Mouse (Mus musculus): ENCODE measurements around the gene Agfg1. TPM values are rescaled to one million over a fixed set of nuclear protein-coding genes. Genes with fewer than 3 reads are reported as not detected.

Gene Agfg1
- polyA plus RNA-seq, 1 experiment from 2014 or later, result 44.6 TPM

DNA sequence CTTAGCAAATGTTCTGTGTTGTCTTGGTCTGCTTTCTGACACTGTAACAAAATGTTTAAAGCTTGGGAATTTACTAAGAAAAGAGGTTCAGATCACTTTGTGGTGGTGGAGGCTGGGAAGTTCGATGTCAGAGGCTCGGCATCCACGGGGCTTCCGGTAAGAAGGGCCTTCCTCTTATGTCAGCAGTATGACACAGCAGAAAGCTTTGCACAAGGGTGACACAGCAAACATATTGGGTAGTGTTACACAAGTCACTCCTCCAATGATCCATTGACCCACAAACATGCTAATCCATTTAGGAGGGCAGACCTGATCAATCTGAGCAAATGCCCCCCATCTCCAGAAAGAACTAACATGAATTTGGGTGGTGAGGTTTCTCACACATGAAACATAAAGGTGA is 42.2 kb upstream of the Agfg1 start:
- H3K27ac ChIP-seq (replicated peaks in 1 of 2; ENCODE audit: control insufficient read depth in 1 of 2, insufficient read depth in 1 of 2, low read depth in 2 of 2, low read length in 2 of 2), result no peak overlapping the region
- no peak overlapping the region for H3K9ac ChIP-seq (ENCODE audit: low read length)
- H3K9me3 ChIP-seq (ENCODE audit: control insufficient read depth, low read length), result no peaks in the 10 kb centered on the region
- H3K4me1 ChIP-seq (ENCODE audit: control insufficient read depth in 2 of 2, insufficient read depth in 2 of 2, low read length in 2 of 2), result peaks cover 3 to 6% of the 10 kb centered on the region in 2 experiments; a peak in 2 of 4 replicates
- no peak overlapping the region for H3K4me2 ChIP-seq (ENCODE audit: low read length)
- H3K4me3 ChIP-seq (ENCODE audit: control insufficient read depth in 1 of 2, insufficient read depth in 1 of 2, low read depth in 1 of 2, low read length in 2 of 2), result no peak overlapping the region
- no peaks in the 10 kb centered on the region for H3K36me3 ChIP-seq (ENCODE audit: control insufficient read depth, insufficient read depth, low read length)
- ATAC-seq (ENCODE audit: insufficient number of reproducible peaks, insufficient read depth, low FRiP score, low read depth), result no peak
- 87% methylated on average over 4 of the region's 4 CpGs for WGBS
- no peaks in the 10 kb centered on the region for H3K27me3 ChIP-seq (ENCODE audit: control insufficient read depth, insufficient read depth, low read length)

DNA sequence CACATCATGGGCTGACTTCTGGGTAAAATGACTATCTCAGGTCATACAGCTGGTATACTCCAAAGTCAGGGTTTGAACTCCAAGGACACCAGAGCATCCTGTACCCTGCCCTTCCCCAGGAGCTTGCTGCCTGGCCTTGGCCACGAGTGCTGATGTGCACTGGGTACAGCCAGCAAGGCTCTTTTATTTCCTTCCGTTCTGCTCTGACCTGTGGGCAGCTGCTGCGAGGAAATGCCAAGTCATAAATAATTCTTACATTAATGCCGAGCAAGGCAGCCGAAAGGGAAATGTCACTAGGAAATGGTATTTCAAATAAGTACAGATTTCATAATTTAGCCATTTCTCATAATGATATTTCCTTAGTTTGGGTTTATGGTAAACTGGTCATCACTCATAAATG is 41.0 kb upstream of the Agfg1 start:
- Histone ChIP-seq H3K9me3 (ENCODE audit: control insufficient read depth, low read length) (no peaks in the 10 kb centered on the region), H3K4me3 (ENCODE audit: control insufficient read depth in 1 of 2, insufficient read depth in 1 of 2, low read depth in 1 of 2, low read length in 2 of 2) (no peak overlapping the region), H3K27me3 (ENCODE audit: control insufficient read depth, insufficient read depth, low read length) (no peaks in the 10 kb centered on the region), H3K4me1 (ENCODE audit: control insufficient read depth in 2 of 2, insufficient read depth in 2 of 2, low read length in 2 of 2) (peaks cover 3 to 6% of the 10 kb centered on the region in 2 experiments; a peak in 2 of 4 replicates), H3K36me3 (ENCODE audit: control insufficient read depth, insufficient read depth, low read length) (no peaks in the 10 kb centered on the region), H3K4me2 (ENCODE audit: low read length) (no peak overlapping the region), H3K9ac (ENCODE audit: low read length) (no peak overlapping the region), H3K27ac (replicated peaks in 1 of 2; ENCODE audit: control insufficient read depth in 1 of 2, insufficient read depth in 1 of 2, low read depth in 2 of 2, low read length in 2 of 2) (no peak overlapping the region)
- ATAC-seq (ENCODE audit: insufficient number of reproducible peaks, insufficient read depth, low FRiP score, low read depth), result no peak
- WGBS, result 76% methylated on average over 5 of the region's 5 CpGs

DNA sequence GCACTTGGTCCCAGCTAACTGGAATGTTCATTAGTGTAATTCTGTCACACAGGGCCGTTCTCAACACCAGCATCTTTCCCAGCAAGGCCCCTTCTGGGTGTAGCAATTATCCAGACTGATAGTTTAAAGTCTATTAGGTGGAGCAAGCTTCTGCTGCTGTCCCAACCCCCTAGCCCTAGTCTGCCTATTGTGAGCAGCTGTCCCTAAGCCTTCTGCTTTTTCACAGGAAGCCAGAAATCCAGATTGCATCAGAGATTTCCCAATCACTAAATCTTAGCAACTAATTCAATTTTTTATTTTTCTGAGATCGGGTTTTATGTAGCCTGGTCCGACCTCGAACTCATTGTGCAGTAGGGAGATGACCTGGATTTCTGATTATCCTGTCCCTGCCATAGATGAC is 40.4 kb upstream of the Agfg1 start:
- Histone ChIP-seq H3K4me3 (ENCODE audit: control insufficient read depth in 1 of 2, insufficient read depth in 1 of 2, low read depth in 1 of 2, low read length in 2 of 2) (no peak overlapping the region), H3K27ac (replicated peaks in 1 of 2; ENCODE audit: control insufficient read depth in 1 of 2, insufficient read depth in 1 of 2, low read depth in 2 of 2, low read length in 2 of 2) (no peak overlapping the region), H3K4me2 (ENCODE audit: low read length) (no peak overlapping the region), H3K9me3 (ENCODE audit: control insufficient read depth, low read length) (no peaks in the 10 kb centered on the region), H3K9ac (ENCODE audit: low read length) (no peak overlapping the region), H3K27me3 (ENCODE audit: control insufficient read depth, insufficient read depth, low read length) (no peaks in the 10 kb centered on the region), H3K4me1 (ENCODE audit: control insufficient read depth in 2 of 2, insufficient read depth in 2 of 2, low read length in 2 of 2) (peaks cover 3 to 6% of the 10 kb centered on the region in 2 experiments; a peak in 2 of 4 replicates), H3K36me3 (ENCODE audit: control insufficient read depth, insufficient read depth, low read length) (no peaks in the 10 kb centered on the region)
- no peak for ATAC-seq (ENCODE audit: insufficient number of reproducible peaks, insufficient read depth, low FRiP score, low read depth)
- 81% methylated on average over 4 of the region's 4 CpGs for WGBS

DNA sequence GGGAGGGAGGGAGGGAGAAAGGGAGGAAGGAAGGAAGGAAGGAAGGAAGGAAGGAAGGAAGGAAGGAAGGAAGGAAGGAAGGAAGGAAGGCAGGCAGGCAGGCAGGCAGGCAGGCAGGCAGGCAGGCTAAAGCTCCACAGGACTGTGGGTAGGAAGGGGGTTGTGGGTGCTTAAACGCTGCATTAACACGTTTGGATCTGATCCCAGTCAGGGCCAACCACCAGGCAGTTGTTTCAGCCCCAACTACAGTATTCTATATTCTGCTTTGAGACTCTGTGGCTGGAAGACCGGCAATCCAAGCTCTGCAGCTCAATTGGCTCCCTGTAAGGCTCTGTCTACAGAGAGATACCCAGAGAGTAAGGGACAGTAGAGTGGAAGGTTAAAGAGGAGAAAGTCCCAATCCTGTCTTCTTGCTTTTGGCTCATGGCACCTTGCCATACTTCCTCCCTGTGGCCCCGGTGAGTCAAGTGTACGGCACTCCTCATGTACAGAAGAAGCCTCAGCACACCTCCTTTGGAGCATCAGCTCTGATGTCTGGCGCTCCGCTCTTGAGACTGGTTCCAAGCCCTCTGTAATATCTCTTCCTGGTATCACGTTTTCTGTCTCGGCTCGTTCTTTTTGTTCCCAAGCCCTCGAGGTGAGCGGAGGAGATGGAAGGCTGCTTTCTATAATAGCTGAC is 38.0 kb upstream of the Agfg1 start:
- ATAC-seq (ENCODE audit: insufficient number of reproducible peaks, insufficient read depth, low FRiP score, low read depth), result no peak
- no peaks in the 10 kb centered on the region for H3K27me3 ChIP-seq (ENCODE audit: control insufficient read depth, insufficient read depth, low read length)
- no peaks in the 10 kb centered on the region for H3K9me3 ChIP-seq (ENCODE audit: control insufficient read depth, low read length)
- no peak overlapping the region for H3K27ac ChIP-seq (replicated peaks in 1 of 2; ENCODE audit: control insufficient read depth in 1 of 2, insufficient read depth in 1 of 2, low read depth in 2 of 2, low read length in 2 of 2)
- H3K4me3 ChIP-seq (ENCODE audit: control insufficient read depth in 1 of 2, insufficient read depth in 1 of 2, low read depth in 1 of 2, low read length in 2 of 2), result no peak overlapping the region
- H3K4me2 ChIP-seq (ENCODE audit: low read length), result no peak overlapping the region
- H3K36me3 ChIP-seq (ENCODE audit: control insufficient read depth, insufficient read depth, low read length), result no peaks in the 10 kb centered on the region
- no peak overlapping the region for H3K9ac ChIP-seq (ENCODE audit: low read length)
- WGBS, result 64% methylated on average over 12 of the region's 12 CpGs
- H3K4me1 ChIP-seq (ENCODE audit: control insufficient read depth in 2 of 2, insufficient read depth in 2 of 2, low read length in 2 of 2), result peaks cover under 1 to 4% of the 10 kb centered on the region in 2 experiments; a peak in 2 of 4 replicates

DNA sequence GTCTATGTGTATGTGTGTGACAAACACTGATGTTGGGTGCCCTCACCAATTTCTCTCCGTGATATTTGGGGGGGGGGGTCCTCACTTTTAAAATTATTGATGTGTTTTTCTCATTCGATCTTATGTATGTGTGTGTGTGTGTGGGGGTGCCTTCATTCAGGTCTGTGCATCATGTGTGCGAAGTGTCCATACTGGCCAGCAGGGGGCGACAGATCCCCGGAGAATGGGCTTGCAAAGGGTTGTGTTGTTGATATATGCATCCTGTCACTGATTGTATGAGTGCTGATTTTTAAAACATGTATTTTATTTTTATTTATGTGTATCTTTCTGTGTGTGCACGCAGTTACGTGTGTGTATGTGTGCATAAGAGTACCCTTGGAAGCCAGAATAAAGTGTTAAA is 35.7 kb upstream of the Agfg1 start:
- Histone ChIP-seq H3K27ac (replicated peaks in 1 of 2; ENCODE audit: control insufficient read depth in 1 of 2, insufficient read depth in 1 of 2, low read depth in 2 of 2, low read length in 2 of 2) (no peak overlapping the region), H3K4me2 (ENCODE audit: low read length) (no peak overlapping the region), H3K27me3 (ENCODE audit: control insufficient read depth, insufficient read depth, low read length) (no peaks in the 10 kb centered on the region), H3K9ac (ENCODE audit: low read length) (no peak overlapping the region), H3K9me3 (ENCODE audit: control insufficient read depth, low read length) (no peaks in the 10 kb centered on the region), H3K36me3 (ENCODE audit: control insufficient read depth, insufficient read depth, low read length) (no peaks in the 10 kb centered on the region), H3K4me3 (ENCODE audit: control insufficient read depth in 1 of 2, insufficient read depth in 1 of 2, low read depth in 1 of 2, low read length in 2 of 2) (no peak overlapping the region), H3K4me1 (ENCODE audit: control insufficient read depth in 2 of 2, insufficient read depth in 2 of 2, low read length in 2 of 2) (peaks cover 0 to 4% of the 10 kb centered on the region in 2 experiments)
- 71% methylated on average over 7 of the region's 7 CpGs for WGBS
- ATAC-seq (ENCODE audit: insufficient number of reproducible peaks, insufficient read depth, low FRiP score, low read depth), result no peak

DNA sequence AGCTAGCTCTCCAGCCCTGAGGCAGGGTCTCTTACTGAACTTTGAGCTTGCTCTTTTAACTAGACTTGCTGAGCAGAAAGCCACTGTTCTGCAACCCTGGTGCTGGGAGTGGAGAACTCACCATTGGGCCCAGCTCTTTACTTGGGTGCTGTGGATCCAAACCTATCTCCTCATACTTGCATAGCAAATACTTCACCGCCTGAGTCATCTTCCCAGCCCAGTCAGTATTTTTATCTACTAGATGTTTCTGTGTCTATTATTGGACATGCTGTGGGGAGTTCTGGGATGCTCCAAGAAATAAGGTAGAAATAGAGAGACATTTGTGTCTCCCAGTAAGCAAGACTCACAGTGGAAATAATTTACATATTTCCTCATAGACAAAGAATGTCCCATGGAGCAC is 35.2 kb upstream of the Agfg1 start:
- no peak for ATAC-seq (ENCODE audit: insufficient number of reproducible peaks, insufficient read depth, low FRiP score, low read depth)
- Histone ChIP-seq H3K9me3 (ENCODE audit: control insufficient read depth, low read length) (no peaks in the 10 kb centered on the region), H3K27ac (replicated peaks in 1 of 2; ENCODE audit: control insufficient read depth in 1 of 2, insufficient read depth in 1 of 2, low read depth in 2 of 2, low read length in 2 of 2) (no peak overlapping the region), H3K9ac (ENCODE audit: low read length) (no peak overlapping the region), H3K36me3 (ENCODE audit: control insufficient read depth, insufficient read depth, low read length) (no peaks in the 10 kb centered on the region), H3K4me3 (ENCODE audit: control insufficient read depth in 1 of 2, insufficient read depth in 1 of 2, low read depth in 1 of 2, low read length in 2 of 2) (no peak overlapping the region), H3K27me3 (ENCODE audit: control insufficient read depth, insufficient read depth, low read length) (no peaks in the 10 kb centered on the region), H3K4me2 (ENCODE audit: low read length) (no peak overlapping the region), H3K4me1 (ENCODE audit: control insufficient read depth in 2 of 2, insufficient read depth in 2 of 2, low read length in 2 of 2) (peaks cover 2 to 8% of the 10 kb centered on the region in 2 experiments)
- 33% methylated on average over 1 of the region's 1 CpGs for WGBS

DNA sequence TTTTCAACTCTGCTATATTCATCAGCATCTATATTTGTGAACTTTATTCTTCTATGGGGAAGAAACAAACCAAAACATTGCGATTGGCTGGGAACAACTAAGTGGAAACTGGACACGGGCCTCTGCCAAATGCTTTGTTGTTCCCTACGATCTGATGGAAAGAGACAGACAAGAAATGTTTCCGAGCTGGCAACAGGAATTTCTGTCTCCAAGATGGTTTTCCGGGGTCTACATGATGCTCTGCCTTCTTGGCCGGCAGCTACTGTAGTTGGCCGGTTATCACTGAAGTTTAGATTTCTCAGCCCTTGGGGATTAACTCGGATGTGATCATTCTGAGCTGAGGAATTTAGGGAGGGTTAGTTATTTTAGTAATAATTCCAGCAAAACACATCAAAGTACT is 32.9 kb upstream of the Agfg1 start:
- ATAC-seq (ENCODE audit: insufficient number of reproducible peaks, insufficient read depth, low FRiP score, low read depth), result no peak
- WGBS, result 61% methylated on average over 8 of the region's 8 CpGs
- Histone ChIP-seq H3K27ac (replicated peaks in 1 of 2; ENCODE audit: control insufficient read depth in 1 of 2, insufficient read depth in 1 of 2, low read depth in 2 of 2, low read length in 2 of 2) (no peak overlapping the region; a peak in 1 of 4 replicates), H3K9me3 (ENCODE audit: control insufficient read depth, low read length) (no peaks in the 10 kb centered on the region), H3K4me2 (ENCODE audit: low read length) (no peak overlapping the region), H3K27me3 (ENCODE audit: control insufficient read depth, insufficient read depth, low read length) (no peaks in the 10 kb centered on the region), H3K36me3 (ENCODE audit: control insufficient read depth, insufficient read depth, low read length) (no peaks in the 10 kb centered on the region), H3K4me1 (ENCODE audit: control insufficient read depth in 2 of 2, insufficient read depth in 2 of 2, low read length in 2 of 2) (peaks cover 3 to 9% of the 10 kb centered on the region in 2 experiments), H3K9ac (ENCODE audit: low read length) (no peak overlapping the region), H3K4me3 (ENCODE audit: control insufficient read depth in 1 of 2, insufficient read depth in 1 of 2, low read depth in 1 of 2, low read length in 2 of 2) (no peak overlapping the region)

DNA sequence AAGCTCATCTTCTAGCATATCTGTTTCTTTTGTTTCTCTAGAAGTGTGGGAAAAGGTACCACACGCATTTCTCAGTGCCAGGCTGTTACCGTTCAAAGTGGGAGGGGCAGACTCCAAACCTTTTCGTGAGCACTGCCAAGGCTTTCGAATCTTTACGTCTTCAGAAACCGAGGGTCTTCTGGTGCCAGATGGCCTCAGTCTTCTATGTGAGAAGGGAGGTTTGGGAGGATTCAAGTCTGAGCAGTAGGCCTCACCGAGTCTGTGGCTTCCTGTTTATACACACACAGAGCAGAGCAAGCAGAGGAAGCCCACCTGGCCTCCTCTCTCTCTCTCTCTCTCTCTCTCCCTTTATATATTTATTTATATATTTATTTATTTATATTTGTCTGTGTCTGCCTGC is 32.1 kb upstream of the Agfg1 start:
- Histone ChIP-seq H3K4me1 (ENCODE audit: control insufficient read depth in 2 of 2, insufficient read depth in 2 of 2, low read length in 2 of 2) (peaks cover 3 to 9% of the 10 kb centered on the region in 2 experiments), H3K9ac (ENCODE audit: low read length) (no peak overlapping the region), H3K9me3 (ENCODE audit: control insufficient read depth, low read length) (no peaks in the 10 kb centered on the region), H3K4me2 (ENCODE audit: low read length) (no peak overlapping the region), H3K27me3 (ENCODE audit: control insufficient read depth, insufficient read depth, low read length) (no peaks in the 10 kb centered on the region), H3K4me3 (ENCODE audit: control insufficient read depth in 1 of 2, insufficient read depth in 1 of 2, low read depth in 1 of 2, low read length in 2 of 2) (no peak overlapping the region), H3K27ac (replicated peaks in 1 of 2; ENCODE audit: control insufficient read depth in 1 of 2, insufficient read depth in 1 of 2, low read depth in 2 of 2, low read length in 2 of 2) (peak overlapping the region; percentile 10 to 21; a peak in 2 of 4 replicates), H3K36me3 (ENCODE audit: control insufficient read depth, insufficient read depth, low read length) (no peaks in the 10 kb centered on the region)
- ATAC-seq (ENCODE audit: insufficient number of reproducible peaks, insufficient read depth, low FRiP score, low read depth), result no peak
- WGBS, result 72% methylated on average over 7 of the region's 7 CpGs

Data from heart, embryonic 14.5 days (tissue).